Mouse (Mus musculus) intestine, postnatal 0 days (tissue): ENCODE data around the gene Fkbp4. TPM values are rescaled to one million over a fixed set of nuclear protein-coding genes. Genes with fewer than 3 reads are reported as not detected.

Experiments used
- ATAC-seq: fragments of 200-750 bp; cut with Nextera tagmentation; 2 replicates; pipeline ENCODE4 v1.8.0; 2017; ENCODE audit warnings: mild to moderate bottlenecking, moderate TSS enrichment, moderate library complexity
- H3K27ac ChIP-seq: fragments of 300-500 bp; sonication (generic); 2 replicates; pipeline ENCODE4 v1.5.1; 2014; ENCODE audit warnings: mild to moderate bottlenecking, low read depth, low read length, moderate library complexity
- H3K27me3 ChIP-seq: fragments of 300-500 bp; sonication (generic); replicated peaks from 2 replicates; pipeline ENCODE4 v1.6.1; 2014; ENCODE audit warnings: low read length, mixed read lengths; ENCODE audit not compliant: control insufficient read depth, insufficient read depth
- H3K36me3 ChIP-seq: fragments of 300-500 bp; sonication (generic); 2 replicates; pipeline ENCODE4 v1.6.1; 2014; ENCODE audit warnings: mild to moderate bottlenecking, moderate library complexity; ENCODE audit not compliant: control insufficient read depth, insufficient read depth
- H3K4me1 ChIP-seq: fragments of 300-500 bp; sonication (generic); replicated peaks from 2 replicates; pipeline ENCODE4 v1.6.1; 2014; ENCODE audit warnings: antibody characterized with exemption, low read length, mixed read lengths; ENCODE audit not compliant: control insufficient read depth, insufficient read depth
- H3K4me2 ChIP-seq: fragments of 300-500 bp; sonication (generic); replicated peaks from 2 replicates; pipeline ENCODE4 v1.6.1; 2014; ENCODE audit warnings: low read depth, mild to moderate bottlenecking, moderate library complexity
- H3K4me3 ChIP-seq: fragments of 300-500 bp; sonication (generic); 2 replicates; pipeline ENCODE4 v1.5.1; 2014; ENCODE audit warnings: low read depth, low read length
- H3K9ac ChIP-seq: fragments of 300-500 bp; sonication (generic); 2 replicates; pipeline ENCODE4 v1.6.1; 2014; ENCODE audit warnings: mild to moderate bottlenecking, low read depth, low read length
- H3K9me3 ChIP-seq: fragments of 300-500 bp; sonication (generic); 2 replicates; pipeline ENCODE4 v1.6.1; 2016; ENCODE audit warnings: mixed run types; ENCODE audit not compliant: control insufficient read depth
- CTCF ChIP-seq: sonication (generic); IDR thresholded peaks from 2 replicates; pipeline ENCODE4 v1.5.1; 2016; ENCODE audit warnings: low read depth, mild to moderate bottlenecking, control low read depth, antibody characterized with exemption, moderate library complexity
- WGBS: fragments of 180-500 bp; shearing (Covaris S2); extraction: QIAGEN DNeasy Blood & Tissue Kit; methylation state at CpG from one replicate; pipeline ENCODE4 v1.1.7; 2014; 5-methylcytosine and 5-hydroxymethylcytosine counted together
- polyA plus RNA-seq: library from polyadenylated mRNA; unstranded; fragments of >200 nt; fragmentation: Nextera tagmentation; extraction: Ambion mirVana; gene quantifications from 2 replicates; pipeline ENCODE4 v1.2.1, GENCODE M21; 2015

Gene Fkbp4
- 113 and 116 TPM in 2 replicates for polyA plus RNA-seq

- Histone ChIP-seq H3K27me3 (no peaks in the 10 kb centered on the region), H3K9me3 (no peaks in the 10 kb centered on the region), H3K4me3 (peak within 1 kb of the TSS; percentile 97), H3K4me2 (peak within 1 kb of the TSS; percentile 83), H3K4me1 (no peaks in the 10 kb centered on the region; the same call in 1 of the 2 replicates), H3K36me3 (peaks cover 26% of the 10 kb centered on the region), H3K27ac (peak within 1 kb of the TSS; percentile 91), H3K9ac (peak within 1 kb of the TSS; percentile 87)
- TF ChIP-seq CTCF = peak; percentile 50
- peak; percentile 94 for ATAC-seq
- WGBS = under 1% methylated on average over 58 of the region's 67 CpGs
Measured at GRCm38 (mm10) chr6:128438317-128438870, at the start of gene Fkbp4. Gene Fkbp4 (minus strand): TSS chr6:128438677.

GRCm38 (mm10) chr6:128487736-128488135, 49.3 kb upstream of the Fkbp4 start:
- Histone ChIP-seq H3K9me3 (no peaks in the 10 kb centered on the region), H3K4me2 (no peak overlapping the region), H3K27me3 (no peaks in the 10 kb centered on the region), H3K36me3 (no peaks in the 10 kb centered on the region), H3K9ac (no peak overlapping the region), H3K4me3 (no peak overlapping the region), H3K27ac (no peak overlapping the region), H3K4me1 (no peaks in the 10 kb centered on the region)
- no peak for TF ChIP-seq CTCF
- WGBS = 84% methylated on average over 11 of the region's 11 CpGs
- ATAC-seq = no peak

GRCm38 (mm10) chr6:128479463-128480454, 41.3 kb upstream of the Fkbp4 start:
- Histone ChIP-seq H3K4me2 (peak overlapping the region; percentile 50), H3K4me1 (no peaks in the 10 kb centered on the region), H3K9ac (no peak overlapping the region), H3K36me3 (no peaks in the 10 kb centered on the region), H3K27ac (no peak overlapping the region), H3K4me3 (no peak overlapping the region), H3K27me3 (no peaks in the 10 kb centered on the region), H3K9me3 (no peaks in the 10 kb centered on the region)
- peak; percentile 99 for TF ChIP-seq CTCF
- 23% methylated on average over 26 of the region's 26 CpGs for WGBS
- ATAC-seq = peak; percentile 92

- Histone ChIP-seq H3K9me3 (no peaks in the 10 kb centered on the region), H3K27me3 (no peaks in the 10 kb centered on the region), H3K9ac (no peak overlapping the region), H3K4me2 (no peak overlapping the region), H3K4me3 (no peak overlapping the region), H3K36me3 (no peaks in the 10 kb centered on the region), H3K4me1 (no peaks in the 10 kb centered on the region), H3K27ac (no peak overlapping the region)
- no peak for TF ChIP-seq CTCF
- no peak for ATAC-seq
- 13% methylated on average over 4 of the region's 4 CpGs for WGBS
Measured at GRCm38 (mm10) chr6:128477495-128477894, 39.0 kb upstream of the Fkbp4 start.

GRCm38 (mm10) chr6:128474112-128474511, 35.6 kb upstream of the Fkbp4 start:
- H3K9me3 ChIP-seq = no peaks in the 10 kb centered on the region
- no peaks in the 10 kb centered on the region for H3K36me3 ChIP-seq
- no peak for ATAC-seq
- H3K27me3 ChIP-seq = no peaks in the 10 kb centered on the region
- no peaks in the 10 kb centered on the region for H3K4me1 ChIP-seq
- no peak overlapping the region for H3K27ac ChIP-seq
- no peak overlapping the region for H3K4me3 ChIP-seq
- no peak for TF ChIP-seq CTCF
- WGBS = 91% methylated on average over 6 of the region's 6 CpGs
- H3K9ac ChIP-seq = no peak overlapping the region
- no peak overlapping the region for H3K4me2 ChIP-seq

- H3K9ac ChIP-seq = no peak overlapping the region
- H3K4me3 ChIP-seq = no peak overlapping the region
- H3K9me3 ChIP-seq = no peaks in the 10 kb centered on the region
- peak; percentile 65 for TF ChIP-seq CTCF
- H3K4me1 ChIP-seq = no peaks in the 10 kb centered on the region
- no peaks in the 10 kb centered on the region for H3K36me3 ChIP-seq
- ATAC-seq = peak; percentile 47; the same call in 1 of the 2 replicates
- H3K27ac ChIP-seq = no peak overlapping the region
- H3K4me2 ChIP-seq = peak overlapping the region; percentile 30; the same call in 1 of the 2 replicates
- no peaks in the 10 kb centered on the region for H3K27me3 ChIP-seq
- WGBS = 8% methylated on average over 11 of the region's 12 CpGs
Measured at GRCm38 (mm10) chr6:128469451-128469850, 31.0 kb upstream of the Fkbp4 start.
